Mouse (Mus musculus) frontal cortex, adult (tissue): ENCODE results near the gene Brsk1.
A peak's percentile ranks its signal among the peaks of the same experiment; 100 is the strongest.

Source experiments
- ATAC-seq: cut with Nextera tagmentation; 2 replicates; pipeline ENCODE4 v1.9.2; 2017; ENCODE audit warnings: mild to moderate bottlenecking, moderate library complexity, mixed read lengths; ENCODE audit not compliant: low TSS enrichment

The Brsk1 gene

GRCm38 (mm10) chr7:4668506-4668905, 21.9 kb upstream of the Brsk1 start:
- ATAC-seq: no peak

DNA sequence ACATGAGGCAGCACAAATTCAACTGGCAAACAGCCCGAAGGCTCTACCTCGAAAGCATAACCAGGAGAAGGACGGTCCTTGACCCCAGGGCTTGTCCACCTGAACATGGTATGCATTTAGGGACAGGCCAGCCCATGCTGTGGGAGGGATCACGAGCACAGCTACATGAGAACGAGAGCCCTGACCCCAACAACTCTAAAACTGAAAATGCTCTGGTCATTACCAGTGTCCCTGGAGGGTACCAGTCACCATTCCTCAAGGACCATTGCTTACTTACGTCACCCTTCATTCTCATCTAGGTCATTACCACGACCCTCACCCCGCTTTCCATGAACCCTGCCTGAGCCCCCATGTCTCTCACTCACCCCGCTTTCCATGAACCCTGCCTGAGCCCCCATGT, 21.2 kb upstream of the Brsk1 start:
- ATAC-seq: no peak

DNA sequence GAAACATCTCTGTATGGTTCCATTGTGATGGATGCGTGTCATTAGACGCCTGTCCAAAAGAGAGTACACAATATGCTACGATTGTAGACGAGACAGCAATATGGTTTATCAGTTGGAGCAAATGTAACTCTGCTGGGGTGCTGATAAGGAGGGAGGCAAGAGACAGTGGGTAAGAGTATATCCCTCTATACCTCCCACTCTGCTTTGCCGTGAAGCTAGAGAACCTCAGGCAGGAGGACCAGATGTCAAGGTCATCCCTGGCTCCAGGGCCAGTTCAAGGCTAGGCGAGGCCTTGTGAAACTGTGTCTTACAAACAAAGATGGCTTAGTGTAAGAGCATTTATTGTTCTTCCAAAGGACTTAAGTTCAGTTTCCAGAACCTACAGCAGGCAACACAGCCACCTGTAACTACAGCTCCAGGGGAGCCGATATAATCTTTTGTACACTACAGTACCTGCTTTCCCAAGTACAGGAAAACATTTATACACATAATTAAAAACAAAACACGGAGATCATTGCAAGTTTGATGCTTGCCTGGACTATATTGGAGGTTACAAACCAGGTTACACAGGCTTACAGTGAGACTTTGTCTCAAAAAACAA, 19.6 kb upstream of the Brsk1 start:
- no peak for ATAC-seq

- ATAC-seq: no peak
Measured at GRCm38 (mm10) chr7:4671956-4672355, 18.4 kb upstream of the Brsk1 start.

GRCm38 (mm10) chr7:4674114-4674731, 16.2 kb upstream of the Brsk1 start:
- ATAC-seq: no peak

GRCm38 (mm10) chr7:4675200-4675599, 15.2 kb upstream of the Brsk1 start:
- no peak for ATAC-seq

DNA sequence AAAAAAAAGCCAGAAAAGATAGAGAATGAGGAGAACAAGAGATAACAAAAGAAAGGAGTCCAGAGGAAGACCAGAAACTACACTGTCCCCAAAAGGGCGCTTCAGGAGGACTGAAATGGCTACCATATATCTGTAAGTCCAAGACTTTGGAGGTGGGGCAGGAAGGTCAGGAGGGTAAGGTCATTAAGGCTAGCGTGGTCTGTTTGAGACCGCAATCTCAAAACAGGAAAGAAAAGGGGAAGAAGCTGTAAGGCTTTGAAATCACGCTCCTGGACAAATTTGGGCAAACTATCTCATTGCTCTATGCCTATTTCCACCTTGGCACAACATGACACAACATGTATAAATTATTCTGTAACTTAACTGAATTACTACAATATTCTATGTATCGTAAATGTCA, 7.1 kb upstream of the Brsk1 start:
- no peak for ATAC-seq

DNA sequence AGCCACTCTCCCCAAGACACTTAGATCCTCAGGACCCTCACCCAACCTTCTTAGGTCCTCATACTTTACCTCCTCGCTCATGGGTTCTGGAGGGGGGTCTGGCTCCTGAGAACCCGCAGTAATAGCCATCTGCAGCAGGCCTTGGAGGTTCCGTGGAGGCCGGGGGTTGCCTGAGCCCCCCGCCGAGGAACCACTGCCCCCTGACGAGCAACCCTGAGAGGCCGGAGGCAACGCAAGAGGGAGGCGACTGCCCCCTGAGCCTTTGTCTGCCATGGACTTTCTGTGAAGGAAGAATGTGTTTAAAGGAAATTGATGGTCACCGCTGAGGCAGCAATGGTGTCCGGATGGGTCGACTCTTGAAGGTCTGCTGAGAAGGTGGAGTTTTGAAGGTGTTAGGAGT, 6.2 kb upstream of the Brsk1 start:
- peak; percentile 5; the same call in 1 of the 2 replicates for ATAC-seq

DNA sequence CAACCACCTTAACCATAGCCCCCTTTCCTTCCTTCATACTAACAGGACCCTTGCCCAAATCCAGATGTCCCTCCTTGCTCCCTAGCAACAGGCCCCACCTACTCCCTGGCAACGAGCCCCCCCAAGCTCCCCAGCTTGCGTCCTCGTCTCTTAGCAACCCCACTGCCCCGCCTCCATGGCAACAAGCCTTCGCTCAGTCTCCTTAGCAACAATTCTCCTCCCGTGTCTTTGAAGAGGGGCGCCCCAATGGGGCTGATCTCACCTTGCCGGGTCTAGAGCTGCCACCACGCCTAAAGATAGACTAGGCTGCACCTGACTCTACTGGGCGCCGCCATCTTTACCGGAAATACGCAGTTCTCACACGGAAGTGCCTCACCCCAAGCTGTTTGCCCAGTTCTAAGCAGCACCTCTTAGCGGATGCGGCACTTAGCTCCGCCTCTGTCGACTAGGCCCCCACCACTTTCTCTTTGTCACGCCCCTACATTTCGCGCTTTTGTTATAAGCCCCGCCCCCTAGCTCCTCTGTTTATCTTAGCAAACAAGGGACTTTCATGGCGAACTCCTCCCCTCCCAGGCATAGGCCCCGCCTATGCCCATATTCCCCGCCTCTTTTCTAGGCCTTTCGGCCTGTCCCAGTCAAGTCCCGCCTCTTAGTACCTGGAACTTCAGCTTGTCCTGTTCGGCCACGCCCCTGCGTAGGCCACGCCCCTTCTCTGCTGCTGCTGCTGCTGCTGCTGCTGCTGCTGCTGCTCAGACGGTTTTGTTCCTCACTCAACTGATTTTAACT, 5.6 kb upstream of the Brsk1 start, which contains the start of gene Hspbp1:
Hspbp1 (minus strand) TSS at position 437 of the 786 bp plus-strand sequence.
- peak; percentile 97 for ATAC-seq

- ATAC-seq: peak; percentile 54
Measured at GRCm38 (mm10) chr7:4690951-4691653, 698 bp downstream of the Brsk1 start.

- no peak for ATAC-seq
Measured at GRCm38 (mm10) chr7:4693004-4693403, 2.6 kb downstream of the Brsk1 start.

DNA sequence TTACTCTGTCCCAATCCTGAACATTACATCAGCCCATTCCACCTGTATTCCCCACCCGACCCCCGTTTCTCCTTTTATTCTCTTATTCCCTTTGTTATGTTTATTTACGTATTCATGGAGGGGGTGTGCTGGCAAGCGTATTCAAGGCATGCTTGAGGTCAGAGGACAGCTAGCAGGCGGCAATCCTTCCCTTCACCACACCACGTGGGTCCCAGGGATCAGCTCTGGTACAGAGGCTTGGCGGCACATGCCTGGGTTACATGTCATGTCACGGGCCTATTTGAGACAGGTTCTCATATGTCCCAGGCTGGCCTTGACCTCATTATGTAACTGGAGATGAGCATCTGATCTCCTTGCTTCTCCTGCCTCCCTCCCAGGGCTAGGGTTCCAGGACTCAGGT, 11.9 kb downstream of the Brsk1 start:
- no peak for ATAC-seq

- ATAC-seq: no peak
Measured at GRCm38 (mm10) chr7:4703195-4703594, 12.8 kb downstream of the Brsk1 start.

GRCm38 (mm10) chr7:4705098-4705497, 14.7 kb downstream of the Brsk1 start:
- peak; percentile 16; the same call in 1 of the 2 replicates for ATAC-seq

- ATAC-seq: no peak
Measured at GRCm38 (mm10) chr7:4712594-4712993, 22.2 kb downstream of the Brsk1 start.

DNA sequence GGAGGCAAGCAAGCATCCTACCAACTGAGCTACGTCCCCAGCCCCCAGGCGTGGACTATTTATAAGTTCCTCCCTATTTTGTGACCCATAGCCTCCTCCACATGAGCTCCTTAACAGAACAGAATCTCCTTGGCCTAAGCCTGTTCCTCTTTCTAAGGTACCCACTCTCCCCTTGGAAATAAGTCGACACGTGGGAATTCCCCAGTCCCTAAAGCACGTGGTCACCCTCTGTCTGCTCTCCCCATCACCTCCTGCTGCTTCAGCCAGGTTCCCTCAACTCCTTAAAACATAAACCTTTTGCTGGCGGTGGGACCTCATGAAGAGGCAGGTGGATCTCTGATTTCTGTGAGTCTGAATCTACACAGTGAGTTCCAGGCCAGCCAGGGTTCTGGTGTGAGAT, 26.6 kb downstream of the Brsk1 start:
- no peak for ATAC-seq

DNA sequence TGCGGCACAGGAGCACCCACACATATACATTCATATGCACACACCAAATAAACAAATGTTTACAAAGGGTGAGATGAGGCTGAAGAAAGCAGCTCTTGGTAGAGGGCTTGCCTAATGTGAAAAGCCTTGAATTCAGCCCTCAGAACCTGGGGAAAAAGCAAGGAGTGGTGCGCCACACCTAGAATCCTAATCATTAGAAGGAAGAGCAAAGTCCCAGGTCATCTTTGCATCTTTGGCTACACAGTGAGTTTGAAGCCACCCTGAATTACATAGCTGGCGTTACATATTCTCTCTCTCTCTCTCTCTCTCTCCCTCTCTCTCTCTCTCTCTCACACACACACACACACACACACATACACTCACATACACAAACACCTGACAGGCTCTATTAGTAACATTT, 28.9 kb downstream of the Brsk1 start:
- ATAC-seq: no peak

DNA sequence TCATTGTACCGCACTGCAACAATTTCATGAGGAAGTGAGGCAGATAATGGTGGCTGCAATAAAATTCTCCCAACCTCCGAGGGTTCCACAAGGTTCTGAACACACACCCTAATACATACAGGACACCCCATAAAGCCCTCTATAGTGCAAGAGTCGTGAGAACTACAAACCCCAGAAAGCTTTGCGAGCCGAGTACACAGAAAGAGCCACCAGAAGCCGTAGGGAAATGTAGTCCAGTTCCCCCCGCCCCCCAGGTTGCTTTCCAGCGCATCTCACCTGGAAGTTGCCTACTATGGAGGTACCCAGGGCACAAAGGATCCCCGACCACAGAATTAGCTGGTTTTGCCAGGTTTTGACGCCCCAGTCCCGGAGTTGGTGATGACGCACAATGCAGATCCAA, 33.1 kb downstream of the Brsk1 start:
- peak; percentile 97 for ATAC-seq

DNA sequence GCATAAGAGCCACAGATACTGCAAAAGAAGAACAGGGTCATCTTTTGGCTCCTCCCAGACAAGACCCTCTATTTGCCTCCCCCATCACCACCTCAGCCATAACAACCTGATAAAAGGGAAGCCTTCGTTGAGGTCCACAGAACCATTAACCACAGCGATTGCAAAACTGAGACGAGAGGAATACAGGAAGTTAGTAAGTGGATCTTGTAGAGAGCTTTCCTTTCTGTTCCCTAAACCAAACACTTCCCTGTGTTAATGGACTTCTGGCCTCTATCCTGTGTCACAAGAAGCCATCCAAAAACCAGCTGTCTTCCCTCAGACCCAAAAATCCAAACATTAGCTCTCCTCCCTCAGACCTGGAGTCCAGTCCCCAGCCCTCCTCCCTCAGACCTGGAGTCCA, 34.0 kb downstream of the Brsk1 start:
- no peak for ATAC-seq

GRCm38 (mm10) chr7:4725169-4725568, 34.8 kb downstream of the Brsk1 start, which contains the start of gene Tmem150b:
Gene Tmem150b, minus strand, starts transcription at chr7:4725249.
- no peak for ATAC-seq

GRCm38 (mm10) chr7:4731090-4731489, 40.7 kb downstream of the Brsk1 start:
- ATAC-seq: no peak

DNA sequence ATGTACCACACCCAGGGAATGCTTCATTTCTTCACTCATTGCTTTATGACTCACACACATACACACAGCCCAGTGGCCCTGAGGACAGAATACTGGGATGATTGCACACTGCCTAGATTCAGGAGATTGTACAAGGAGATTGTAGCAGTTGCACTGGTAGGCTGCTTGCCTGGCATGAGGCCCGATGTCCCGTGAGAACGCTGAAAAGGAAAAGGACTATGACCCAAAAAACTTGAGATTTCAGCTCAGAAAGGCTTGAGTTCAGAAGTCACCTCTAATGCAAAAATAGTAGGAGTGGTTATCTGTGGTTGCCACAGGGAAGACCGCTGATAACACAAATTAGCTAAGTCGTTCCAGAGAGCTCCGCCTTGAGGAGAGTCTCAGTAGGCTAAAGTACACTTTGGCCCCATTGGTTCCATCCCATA, 42.6 kb downstream of the Brsk1 start:
- ATAC-seq: no peak
